Mouse (Mus musculus): ENCODE results near the gene Fndc5. TPM values are rescaled to one million over a fixed set of nuclear protein-coding genes. Genes with fewer than 3 reads are reported as not detected.

The Fndc5 gene
- polyA plus RNA-seq, 1 experiment from 2014 or later, result 1.1 TPM

DNA sequence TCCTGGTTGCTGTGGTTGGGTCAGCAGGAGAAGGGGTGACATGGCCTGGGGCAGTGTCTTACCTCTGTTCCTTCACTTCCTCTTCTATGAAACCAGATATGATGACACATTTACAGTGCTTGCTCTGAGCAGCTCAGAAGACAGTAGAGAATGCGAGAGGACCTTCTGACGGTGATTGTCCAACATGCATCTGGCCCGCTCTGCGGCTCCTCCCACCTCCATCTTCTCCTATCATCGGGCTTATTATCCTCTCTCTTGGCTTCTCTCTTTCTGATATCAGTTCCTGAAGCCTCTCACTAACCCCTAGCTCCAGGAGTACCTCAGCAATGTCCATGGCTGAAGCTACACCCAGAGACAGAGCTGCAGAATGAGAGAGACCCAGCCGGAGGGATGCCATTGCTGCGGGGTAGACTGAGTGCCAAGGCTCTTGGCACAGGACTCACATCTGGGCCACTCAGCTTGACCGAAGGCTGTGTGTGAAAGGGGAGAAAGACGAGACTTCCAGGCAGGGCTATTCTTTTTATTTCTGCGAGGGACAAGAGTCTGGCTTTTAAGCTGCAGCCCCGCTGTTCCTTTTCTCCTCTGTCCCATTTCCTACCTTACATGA is 5.7 kb downstream of the Fndc5 start:
- no peak for ATAC-seq (ENCODE audit: low FRiP score)

DNA sequence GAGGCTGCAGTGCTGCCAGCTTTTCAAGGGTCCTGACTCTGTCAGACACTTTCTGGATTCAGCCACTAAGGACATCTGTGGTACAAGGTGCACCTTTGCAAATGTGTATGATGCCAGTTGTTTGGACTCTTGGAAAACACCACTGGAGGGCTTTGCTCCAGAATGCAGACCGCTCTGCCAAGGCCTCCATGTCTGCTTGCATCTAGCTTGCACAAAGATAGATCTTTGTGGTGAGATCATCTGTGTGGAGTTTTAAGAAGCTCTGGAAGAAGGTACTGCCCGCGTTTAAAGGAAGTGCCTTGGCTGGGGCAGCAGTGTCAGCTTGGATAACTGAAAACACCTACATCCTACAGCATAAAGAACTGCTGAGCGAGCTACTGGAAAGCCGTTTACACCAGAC is 6.7 kb downstream of the Fndc5 start:
- Histone ChIP-seq H3K27ac (no peak overlapping the region), H3K4me2 (no peak overlapping the region), H3K27me3 (peaks cover 13% of the 10 kb centered on the region; the same call in 1 of the 2 replicates), H3K9me3 (no peaks in the 10 kb centered on the region), H3K36me3 (replicated peaks) (0 out of 2 replicates have a peak, but pooled peaks cover 3% of the 10 kb centered on the region), H3K9ac (no peak overlapping the region), H3K4me1 (peaks cover 26% of the 10 kb centered on the region), H3K4me3 (replicated peaks) (no peak overlapping the region)
- WGBS, result 89% methylated on average over 5 of the region's 5 CpGs
- no peak for ATAC-seq (ENCODE audit: low FRiP score)

More for the DNA sequence above, 5.7 kb downstream of the Fndc5 start:
- Histone ChIP-seq H3K27ac (no peak overlapping the region), H3K9me3 (no peaks in the 10 kb centered on the region), H3K4me3 (replicated peaks) (no peak overlapping the region), H3K9ac (no peak overlapping the region), H3K4me2 (no peak overlapping the region), H3K4me1 (peaks cover 24% of the 10 kb centered on the region), H3K27me3 (peaks cover 22% of the 10 kb centered on the region), H3K36me3 (replicated peaks) (no peaks in the 10 kb centered on the region)
- 91% methylated on average over 11 of the region's 11 CpGs for WGBS

DNA sequence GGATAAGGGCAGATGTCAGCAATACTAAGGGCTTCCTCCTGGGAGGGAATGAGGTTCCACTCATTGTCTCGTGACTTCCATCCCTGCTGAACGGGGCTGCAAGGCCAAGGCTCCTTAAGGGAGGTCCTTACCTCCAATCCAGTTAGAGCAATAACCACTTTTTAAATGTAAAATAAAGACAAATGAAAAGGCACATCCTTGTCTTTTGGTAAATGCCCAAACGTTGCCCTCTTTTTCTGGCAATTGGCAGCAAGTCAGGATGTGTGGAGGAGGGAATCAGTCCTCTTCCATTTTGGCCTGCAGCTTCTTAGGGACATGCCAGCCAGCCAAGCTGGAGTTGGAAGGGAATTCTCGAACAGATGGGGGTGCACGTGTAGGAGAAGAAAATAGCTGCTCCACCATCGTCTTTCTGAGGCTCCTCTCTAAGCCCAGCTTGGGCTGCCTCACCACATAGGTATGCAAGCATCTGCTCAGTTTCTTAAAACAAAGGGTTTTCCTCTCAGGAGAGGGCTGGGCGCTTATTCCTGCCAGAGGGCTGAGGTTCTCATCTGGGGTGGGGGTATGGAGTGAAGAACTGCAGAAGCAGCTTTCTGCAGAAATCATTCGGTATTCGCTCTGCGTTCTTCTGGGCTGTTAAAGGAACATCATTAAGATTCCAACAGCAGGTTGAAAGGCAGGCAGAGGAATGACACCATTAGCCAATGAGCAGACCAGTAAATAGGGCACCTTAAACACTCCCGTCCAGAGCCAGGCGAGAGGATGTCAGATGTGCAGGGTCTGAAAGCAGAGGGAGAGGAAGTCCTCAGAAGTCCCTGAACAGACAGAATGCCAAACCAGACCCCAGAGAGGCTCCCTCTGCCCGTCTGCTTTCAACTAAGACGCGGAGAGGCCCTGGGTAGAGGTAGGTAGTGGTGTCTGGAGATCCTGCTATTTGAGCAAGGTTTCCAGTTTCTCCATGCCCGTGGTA is 7.9 kb downstream of the Fndc5 start:
- WGBS, result 55% methylated on average over 16 of the region's 16 CpGs
- H3K9ac ChIP-seq, result no peak overlapping the region
- no peak overlapping the region for H3K4me2 ChIP-seq

DNA sequence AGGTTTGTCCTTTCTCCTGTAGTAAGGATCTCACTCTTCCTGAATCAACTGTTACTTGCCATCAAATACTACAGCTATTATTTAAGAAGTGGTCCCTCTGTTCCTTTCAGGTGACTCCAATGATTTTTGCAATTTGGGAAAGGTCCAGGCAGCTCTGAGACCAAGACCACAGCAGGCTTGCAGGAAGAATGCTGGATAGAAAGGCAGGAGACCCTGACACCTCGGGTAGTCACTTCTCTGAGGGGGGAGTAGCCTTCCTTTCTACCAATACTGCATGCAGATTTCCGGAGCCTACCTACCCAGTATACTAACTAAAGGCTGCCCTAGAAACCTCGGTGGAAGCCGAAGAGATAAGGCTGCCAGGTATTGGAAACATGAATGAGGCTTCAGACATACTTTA is 8.6 kb downstream of the Fndc5 start:
- Histone ChIP-seq H3K27ac (peak overlapping the region; percentile 61; the same call in 1 of the 2 replicates), H3K9me3 (no peaks in the 10 kb centered on the region), H3K36me3 (replicated peaks) (peaks cover 16% of the 10 kb centered on the region; the same call in 1 of the 2 replicates), H3K9ac (no peak overlapping the region), H3K4me2 (no peak overlapping the region), H3K27me3 (no peaks in the 10 kb centered on the region), H3K4me1 (peaks cover 29% of the 10 kb centered on the region), H3K4me3 (replicated peaks) (no peak overlapping the region)
- ATAC-seq (ENCODE audit: low FRiP score), result no peak
- WGBS, result 81% methylated on average over 4 of the region's 4 CpGs

More for the DNA sequence above, 7.9 kb downstream of the Fndc5 start:
- ATAC-seq (ENCODE audit: low FRiP score), result peak; percentile 41; the same call in 1 of the 2 replicates
- Histone ChIP-seq H3K9me3 (no peaks in the 10 kb centered on the region), H3K4me3 (replicated peaks) (no peak overlapping the region), H3K36me3 (replicated peaks) (peaks cover 12% of the 10 kb centered on the region; the same call in 1 of the 2 replicates), H3K4me1 (peaks cover 29% of the 10 kb centered on the region), H3K27ac (peak overlapping the region; percentile 61), H3K27me3 (0 out of 2 replicates have a peak, but pooled peaks cover under 1% of the 10 kb centered on the region)

DNA sequence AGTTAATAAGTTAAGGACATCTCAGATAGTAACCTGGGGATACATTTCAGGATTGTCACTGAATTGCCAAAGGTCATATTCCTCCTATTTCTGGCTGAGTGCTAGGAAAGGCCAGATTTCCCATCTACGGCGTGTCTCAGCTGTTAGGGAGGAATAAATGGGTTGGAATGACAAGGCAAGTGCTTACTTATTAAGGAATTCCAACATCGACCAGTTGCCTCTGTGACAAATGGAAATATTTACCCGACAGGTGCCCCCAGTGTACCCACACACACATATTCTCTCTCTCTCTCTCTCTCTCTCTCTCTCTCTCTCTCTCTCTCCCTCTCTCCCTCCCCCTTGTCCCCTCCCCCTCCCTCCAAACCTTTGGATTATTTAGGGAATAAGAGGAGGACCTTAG is 9.1 kb downstream of the Fndc5 start:
- ATAC-seq (ENCODE audit: low FRiP score), result no peak
- Histone ChIP-seq H3K4me2 (no peak overlapping the region), H3K27me3 (no peaks in the 10 kb centered on the region), H3K4me3 (replicated peaks) (no peak overlapping the region), H3K9ac (no peak overlapping the region), H3K9me3 (no peaks in the 10 kb centered on the region), H3K27ac (no peak overlapping the region), H3K36me3 (replicated peaks) (peaks cover 19% of the 10 kb centered on the region), H3K4me1 (peaks cover 29% of the 10 kb centered on the region)
- 85% methylated on average over 4 of the region's 4 CpGs for WGBS

DNA sequence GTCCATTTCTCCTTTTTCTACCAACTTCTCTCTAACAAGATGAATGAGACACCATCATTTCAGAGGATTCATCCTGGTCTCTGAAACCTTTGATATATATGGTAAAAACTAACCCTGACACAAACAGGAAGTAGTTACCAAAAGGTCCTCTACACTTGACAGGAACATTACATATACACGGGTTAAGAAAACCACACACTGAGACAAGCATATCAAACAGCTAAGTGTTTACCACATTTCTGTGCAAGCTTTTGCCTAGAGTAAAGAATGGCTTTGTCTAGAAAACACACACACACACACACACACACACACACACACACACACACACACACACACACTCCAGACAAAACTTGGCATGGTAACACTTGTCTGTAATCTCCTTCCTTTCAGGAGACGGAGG is 9.6 kb downstream of the Fndc5 start:
- Histone ChIP-seq H3K9ac (no peak overlapping the region), H3K27ac (no peak overlapping the region), H3K27me3 (no peaks in the 10 kb centered on the region), H3K4me2 (no peak overlapping the region), H3K36me3 (replicated peaks) (peaks cover 24% of the 10 kb centered on the region), H3K4me1 (peaks cover 29% of the 10 kb centered on the region), H3K4me3 (replicated peaks) (no peak overlapping the region), H3K9me3 (no peaks in the 10 kb centered on the region)
- WGBS, result 81% methylated on average over 2 of the region's 2 CpGs
- no peak for ATAC-seq (ENCODE audit: low FRiP score)

DNA sequence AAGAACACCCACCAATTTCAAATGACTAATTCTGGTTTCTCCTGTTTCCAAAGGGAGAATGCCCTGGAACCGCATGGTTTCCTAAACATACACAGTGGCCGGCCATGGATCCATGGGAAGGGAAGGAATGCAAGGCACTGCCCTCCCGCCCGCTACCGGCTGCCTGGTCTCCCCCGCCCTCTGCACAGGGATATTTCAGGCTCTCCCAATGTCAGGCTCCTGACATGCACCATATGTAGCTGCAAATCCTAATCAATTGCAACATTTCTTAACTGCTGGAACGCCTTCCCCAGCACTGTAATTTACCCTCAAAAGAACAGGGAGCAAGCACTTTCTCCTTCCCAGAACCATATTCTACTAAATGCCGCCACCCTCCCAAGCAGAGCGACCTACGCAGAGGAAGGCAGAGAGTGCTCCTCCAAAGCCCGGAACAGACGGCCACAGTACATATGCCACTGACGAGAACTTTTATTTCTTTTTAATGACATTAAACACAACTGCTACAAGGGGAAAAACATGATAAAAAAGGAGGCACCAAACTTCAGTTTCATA is 10.8 kb downstream of the Fndc5 start:
- H3K4me2 ChIP-seq, result no peak overlapping the region
- no peak overlapping the region for H3K4me3 ChIP-seq (replicated peaks)
- no peaks in the 10 kb centered on the region for H3K9me3 ChIP-seq
- ATAC-seq (ENCODE audit: low FRiP score), result no peak
- H3K27ac ChIP-seq, result no peak overlapping the region
- H3K9ac ChIP-seq, result no peak overlapping the region
- H3K36me3 ChIP-seq (replicated peaks), result peaks cover 35% of the 10 kb centered on the region
- peaks cover 26% of the 10 kb centered on the region for H3K4me1 ChIP-seq
- H3K27me3 ChIP-seq, result no peaks in the 10 kb centered on the region
- 90% methylated on average over 13 of the region's 13 CpGs for WGBS

DNA sequence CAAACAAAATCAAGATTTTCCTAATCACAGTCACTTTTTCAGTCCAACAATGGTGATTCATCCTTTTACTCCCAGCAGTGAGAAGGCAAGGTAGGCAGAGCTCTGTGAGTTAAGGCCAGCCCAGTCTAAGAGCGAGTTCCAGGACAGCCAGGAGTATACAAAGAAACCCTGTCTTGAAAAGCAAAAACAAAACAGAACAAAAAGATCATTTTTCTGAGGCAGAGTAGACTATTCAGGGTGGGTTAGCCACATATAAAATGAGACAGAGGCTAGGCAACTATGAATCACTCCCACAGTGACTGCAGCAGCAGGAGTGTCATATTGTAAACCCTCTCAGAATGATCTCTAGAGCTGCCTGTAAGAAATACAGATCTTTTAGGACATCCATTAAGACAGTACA is 12.5 kb downstream of the Fndc5 start:
- ATAC-seq (ENCODE audit: low FRiP score), result no peak
- no peak overlapping the region for H3K27ac ChIP-seq
- 65% methylated on average over 1 of the region's 1 CpGs for WGBS
- peaks cover 18% of the 10 kb centered on the region for H3K4me1 ChIP-seq
- H3K27me3 ChIP-seq, result no peaks in the 10 kb centered on the region
- H3K36me3 ChIP-seq (replicated peaks), result peaks cover 49% of the 10 kb centered on the region
- H3K4me2 ChIP-seq, result no peak overlapping the region
- H3K4me3 ChIP-seq (replicated peaks), result no peak overlapping the region
- H3K9ac ChIP-seq, result no peak overlapping the region
- H3K9me3 ChIP-seq, result no peaks in the 10 kb centered on the region

DNA sequence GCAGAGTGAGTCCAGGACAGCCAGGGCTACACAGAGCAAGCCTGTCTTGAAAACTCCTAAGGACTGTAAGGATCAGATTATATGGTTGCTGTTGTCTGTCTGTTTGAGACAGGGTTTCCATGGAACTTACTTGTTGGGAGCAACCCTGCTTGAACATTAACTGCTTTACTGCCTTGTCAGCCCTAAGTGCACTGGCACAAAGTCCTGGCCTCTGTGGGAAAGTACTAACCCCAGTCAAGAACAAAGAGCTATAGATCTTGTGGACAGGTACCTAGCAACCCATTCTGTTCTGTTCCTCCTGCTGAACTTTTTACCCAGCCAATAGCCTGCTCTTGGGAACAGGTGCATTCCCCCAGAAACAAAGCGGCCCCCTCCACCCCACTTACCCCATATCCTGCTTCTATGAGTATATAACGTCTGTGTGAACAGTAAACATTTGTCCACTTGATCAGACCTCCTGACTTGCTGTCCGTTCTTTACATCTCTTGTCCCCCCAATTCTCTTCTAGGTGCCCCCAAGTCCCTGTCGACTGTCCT is 14.5 kb downstream of the Fndc5 start:
- Histone ChIP-seq H3K4me3 (replicated peaks) (no peak overlapping the region), H3K4me1 (peaks cover 6% of the 10 kb centered on the region; the same call in 1 of the 2 replicates), H3K9ac (no peak overlapping the region), H3K36me3 (replicated peaks) (peaks cover 63% of the 10 kb centered on the region), H3K27ac (no peak overlapping the region), H3K4me2 (no peak overlapping the region), H3K27me3 (no peaks in the 10 kb centered on the region), H3K9me3 (no peaks in the 10 kb centered on the region)
- ATAC-seq (ENCODE audit: low FRiP score), result no peak
- WGBS, result 93% methylated on average over 4 of the region's 4 CpGs

DNA sequence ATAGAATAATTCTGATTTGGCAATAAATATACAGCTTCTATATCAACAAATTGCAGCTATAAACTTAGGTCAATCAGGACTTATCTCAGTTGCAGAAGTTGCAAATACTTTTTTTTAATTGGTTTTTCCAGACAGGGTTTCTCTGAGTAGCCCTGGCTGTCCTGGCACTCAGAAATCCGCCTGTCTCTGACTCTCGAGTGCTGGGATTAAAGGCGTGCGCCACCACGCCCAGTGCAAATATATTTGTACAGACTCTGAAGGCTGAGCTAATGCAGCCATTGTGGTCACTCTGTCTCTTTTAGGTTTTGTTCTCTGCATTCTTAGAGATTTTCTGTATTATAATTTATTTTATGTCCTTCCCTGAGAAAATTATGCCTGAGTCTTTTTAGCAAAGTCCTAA is 20.7 kb downstream of the Fndc5 start:
- peaks cover 44% of the 10 kb centered on the region for H3K36me3 ChIP-seq (replicated peaks)
- no peak overlapping the region for H3K9ac ChIP-seq
- H3K4me2 ChIP-seq, result no peak overlapping the region
- no peak overlapping the region for H3K4me3 ChIP-seq (replicated peaks)
- H3K27me3 ChIP-seq, result no peaks in the 10 kb centered on the region
- no peak for ATAC-seq (ENCODE audit: low FRiP score)
- H3K4me1 ChIP-seq, result no peaks in the 10 kb centered on the region
- no peak overlapping the region for H3K27ac ChIP-seq
- no peaks in the 10 kb centered on the region for H3K9me3 ChIP-seq
- 92% methylated on average over 5 of the region's 5 CpGs for WGBS

DNA sequence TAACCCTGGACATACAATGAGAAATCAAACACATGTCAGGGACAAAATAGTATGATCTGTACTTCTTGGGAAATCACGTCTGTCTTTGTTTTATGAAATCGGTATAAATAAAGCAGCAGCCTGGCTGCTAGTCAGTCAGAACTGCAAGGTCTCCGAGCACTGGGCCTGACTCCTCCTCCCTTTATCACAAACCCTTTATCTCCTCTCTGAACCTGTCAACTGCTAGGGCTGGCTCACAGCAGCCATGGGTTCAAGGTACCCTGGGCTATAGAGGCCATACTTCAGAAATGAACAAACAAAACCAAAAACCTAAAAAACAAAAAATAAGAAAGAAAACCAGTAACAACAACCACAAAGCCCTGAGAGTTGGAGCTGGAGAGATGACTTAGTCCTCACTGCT is 21.8 kb downstream of the Fndc5 start:
- 71% methylated on average over 3 of the region's 3 CpGs for WGBS
- H3K36me3 ChIP-seq (replicated peaks), result peaks cover 34% of the 10 kb centered on the region

DNA sequence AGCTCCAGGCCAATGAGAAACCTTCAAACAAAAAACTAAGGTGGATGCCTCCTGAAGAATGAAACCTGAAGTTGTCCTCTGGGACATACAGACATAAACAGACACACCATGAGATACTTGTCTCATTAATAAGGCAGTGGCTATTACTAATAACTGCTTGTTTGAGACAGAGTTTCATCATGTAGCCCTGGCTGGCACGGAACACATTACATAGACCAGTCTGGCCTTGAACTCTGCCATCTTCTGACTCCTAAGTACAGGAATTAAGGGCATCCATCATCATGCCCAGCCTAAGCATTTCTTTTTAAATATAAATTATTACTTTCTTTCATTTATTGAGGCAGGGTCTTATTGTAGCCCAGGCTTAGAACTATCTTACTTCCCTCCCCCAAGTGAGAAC is 24.3 kb downstream of the Fndc5 start:
- Histone ChIP-seq H3K4me2 (no peak overlapping the region), H3K27ac (no peak overlapping the region), H3K36me3 (replicated peaks) (peaks cover 28% of the 10 kb centered on the region), H3K4me3 (replicated peaks) (no peak overlapping the region), H3K9me3 (no peaks in the 10 kb centered on the region), H3K9ac (no peak overlapping the region), H3K27me3 (no peaks in the 10 kb centered on the region), H3K4me1 (no peaks in the 10 kb centered on the region)
- no peak for ATAC-seq (ENCODE audit: low FRiP score)
- WGBS, result 97% methylated on average over 1 of the region's 1 CpGs

More for the DNA sequence above, 21.8 kb downstream of the Fndc5 start:
- Histone ChIP-seq H3K27me3 (no peaks in the 10 kb centered on the region), H3K4me3 (replicated peaks) (no peak overlapping the region), H3K27ac (no peak overlapping the region), H3K4me2 (no peak overlapping the region), H3K4me1 (no peaks in the 10 kb centered on the region), H3K9me3 (no peaks in the 10 kb centered on the region), H3K9ac (no peak overlapping the region)
- no peak for ATAC-seq (ENCODE audit: low FRiP score)
